Mouse (Mus musculus): ENCODE measurements around the gene Abcd2. TPM values are rescaled to one million over a fixed set of nuclear protein-coding genes. Genes with fewer than 3 reads are reported as not detected.

Abcd2 gene
- 5.3 and 13.8 TPM in 2 replicates for total RNA-seq (2017)

DNA sequence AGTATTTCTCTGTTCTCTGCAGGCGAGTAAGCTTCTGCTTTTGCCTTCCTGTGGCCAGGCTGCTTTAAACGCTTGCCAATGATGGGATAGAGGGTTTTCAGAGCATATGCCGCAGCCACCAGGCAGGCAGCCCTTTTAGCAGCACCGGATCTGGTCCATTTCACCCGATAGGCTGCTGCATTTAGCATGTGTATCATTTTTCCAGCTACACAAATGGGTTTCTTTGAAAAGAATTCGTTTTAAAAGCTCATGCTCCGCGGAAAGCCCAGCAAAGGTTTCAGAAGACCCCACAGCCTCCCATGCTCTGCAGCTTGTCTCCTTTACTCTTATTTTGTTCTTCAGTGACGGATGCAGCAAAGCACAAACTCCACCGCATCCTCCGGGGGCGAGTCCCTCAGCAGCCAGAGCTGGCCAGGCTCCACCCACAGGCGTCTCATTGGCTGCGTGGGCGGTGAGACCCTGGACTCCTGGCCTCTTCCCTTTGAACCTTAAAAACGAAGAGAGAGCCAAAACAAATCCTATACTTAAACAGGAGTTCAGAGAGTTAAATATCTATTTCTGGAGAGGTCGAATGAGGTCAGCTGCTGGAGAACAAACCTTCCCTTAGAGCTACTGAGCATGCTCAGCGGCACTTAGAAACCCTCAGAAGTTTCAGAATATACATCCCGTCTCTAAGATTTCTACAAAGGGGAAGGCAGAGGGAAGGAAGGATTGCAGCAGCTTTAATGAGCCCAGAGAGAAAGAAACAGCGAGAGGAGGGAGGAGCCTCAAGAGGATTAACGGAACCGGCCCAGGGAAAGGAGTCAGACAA, at the start of gene Abcd2:
Gene Abcd2, minus strand, starts transcription at position 388 of the 811 bp plus-strand sequence.
- peak; percentile 90 to 94 for ATAC-seq (replicated peaks in 1 of 2; ENCODE audit: insufficient read depth in 1 of 2, low FRiP score in 2 of 2, low TSS enrichment in 1 of 2, low read depth in 1 of 2, poor library complexity in 2 of 2, severe bottlenecking in 2 of 2)

GRCm38 (mm10) chr15:91240683-91241335, 49.2 kb upstream of the Abcd2 start:
- ATAC-seq (replicated peaks in 1 of 2; ENCODE audit: insufficient read depth in 1 of 2, low FRiP score in 2 of 2, low TSS enrichment in 1 of 2, low read depth in 1 of 2, poor library complexity in 2 of 2, severe bottlenecking in 2 of 2) = no peak

- peak; percentile 52 to 84 for ATAC-seq (replicated peaks in 1 of 2; ENCODE audit: insufficient read depth in 1 of 2, low FRiP score in 2 of 2, low TSS enrichment in 1 of 2, low read depth in 1 of 2, poor library complexity in 2 of 2, severe bottlenecking in 2 of 2)
Measured at GRCm38 (mm10) chr15:91237294-91237693, 45.7 kb upstream of the Abcd2 start.

- ATAC-seq (replicated peaks in 1 of 2; ENCODE audit: insufficient read depth in 1 of 2, low FRiP score in 2 of 2, low TSS enrichment in 1 of 2, low read depth in 1 of 2, poor library complexity in 2 of 2, severe bottlenecking in 2 of 2) = no peak
Measured at GRCm38 (mm10) chr15:91206518-91206917, 14.9 kb upstream of the Abcd2 start.

DNA sequence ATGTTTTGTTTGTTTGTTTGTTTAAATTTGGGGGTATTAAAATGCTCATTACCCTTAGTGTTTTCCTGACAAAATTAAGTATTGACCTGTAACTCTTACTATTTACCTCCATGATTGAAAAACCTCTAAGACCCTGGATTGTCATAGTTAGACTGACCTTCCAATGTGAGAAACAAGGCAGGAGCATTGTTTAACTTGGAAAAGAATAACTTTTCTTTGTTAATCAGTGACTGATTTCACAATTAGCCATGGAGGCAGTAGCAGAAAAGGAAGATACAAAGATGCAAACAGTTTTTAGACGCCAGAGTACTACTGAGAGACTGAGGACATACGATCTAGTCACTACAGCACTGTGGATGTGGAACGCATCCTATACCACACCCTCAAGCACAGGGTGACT, 11.9 kb upstream of the Abcd2 start:
- ATAC-seq (replicated peaks in 1 of 2; ENCODE audit: insufficient read depth in 1 of 2, low FRiP score in 2 of 2, low TSS enrichment in 1 of 2, low read depth in 1 of 2, poor library complexity in 2 of 2, severe bottlenecking in 2 of 2) = no peak

DNA sequence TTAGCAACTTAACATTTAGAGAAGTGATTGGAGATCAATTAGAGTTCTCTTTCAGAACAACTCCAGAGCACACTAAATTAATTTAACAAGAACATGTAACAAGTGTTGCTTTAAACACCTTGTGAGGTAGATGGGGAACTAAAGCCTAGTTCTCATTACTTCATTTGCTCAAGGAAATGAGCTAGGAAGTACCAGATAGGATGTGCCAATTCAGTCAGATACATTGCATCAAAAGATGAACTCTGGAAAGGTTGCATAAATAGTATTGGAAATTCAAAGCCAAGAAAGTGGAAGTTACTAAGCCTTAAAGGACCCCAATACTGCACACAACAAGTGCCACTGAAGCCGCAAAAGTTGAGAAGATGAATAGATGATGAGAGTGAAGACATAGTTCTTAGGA, 10.9 kb upstream of the Abcd2 start:
- peak in 1 of 2 experiments; percentile 70; a peak in 1 of 4 replicates for ATAC-seq (replicated peaks in 1 of 2; ENCODE audit: insufficient read depth in 1 of 2, low FRiP score in 2 of 2, low TSS enrichment in 1 of 2, low read depth in 1 of 2, poor library complexity in 2 of 2, severe bottlenecking in 2 of 2)

GRCm38 (mm10) chr15:91200833-91201232, 9.2 kb upstream of the Abcd2 start:
- ATAC-seq (replicated peaks in 1 of 2; ENCODE audit: insufficient read depth in 1 of 2, low FRiP score in 2 of 2, low TSS enrichment in 1 of 2, low read depth in 1 of 2, poor library complexity in 2 of 2, severe bottlenecking in 2 of 2) = peak in 1 of 2 experiments; percentile 45; a peak in 1 of 4 replicates

DNA sequence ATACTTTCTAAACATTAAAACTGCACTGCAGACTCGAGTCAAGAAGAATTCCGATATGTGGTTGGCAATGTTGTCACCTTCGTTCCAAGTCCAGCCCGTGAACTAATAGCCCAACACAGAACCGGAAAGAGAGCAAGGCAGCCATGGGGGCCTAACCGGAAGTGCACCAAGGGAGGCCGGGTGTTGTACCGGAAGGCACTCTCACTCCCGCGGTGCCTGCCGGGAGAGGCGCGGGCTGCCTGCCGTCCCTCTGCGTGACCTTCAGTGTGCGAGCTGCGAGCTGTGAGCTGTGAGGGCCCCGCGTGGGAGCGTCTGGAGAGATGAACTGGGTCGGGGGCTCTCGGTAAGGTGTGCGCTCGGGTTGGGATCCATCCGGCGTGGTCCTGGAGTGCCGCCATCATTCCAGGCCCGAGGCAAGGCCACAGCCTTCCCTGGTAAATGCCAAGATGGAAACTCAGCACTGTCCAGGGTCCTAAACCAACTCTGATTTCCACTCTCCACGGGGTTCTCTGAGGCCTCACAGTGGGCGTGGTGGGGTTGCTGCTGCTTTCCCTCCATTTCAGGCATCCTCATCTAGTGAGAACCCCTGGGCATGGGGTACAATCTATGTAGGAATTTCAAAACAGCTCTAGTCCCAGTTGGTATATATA, 7.8 kb upstream of the Abcd2 start, which contains the start of gene CN725425:
Gene CN725425, plus strand, starts transcription at position 239 of the 650 bp plus-strand sequence.
- no peak for ATAC-seq (replicated peaks in 1 of 2; ENCODE audit: insufficient read depth in 1 of 2, low FRiP score in 2 of 2, low TSS enrichment in 1 of 2, low read depth in 1 of 2, poor library complexity in 2 of 2, severe bottlenecking in 2 of 2)

DNA sequence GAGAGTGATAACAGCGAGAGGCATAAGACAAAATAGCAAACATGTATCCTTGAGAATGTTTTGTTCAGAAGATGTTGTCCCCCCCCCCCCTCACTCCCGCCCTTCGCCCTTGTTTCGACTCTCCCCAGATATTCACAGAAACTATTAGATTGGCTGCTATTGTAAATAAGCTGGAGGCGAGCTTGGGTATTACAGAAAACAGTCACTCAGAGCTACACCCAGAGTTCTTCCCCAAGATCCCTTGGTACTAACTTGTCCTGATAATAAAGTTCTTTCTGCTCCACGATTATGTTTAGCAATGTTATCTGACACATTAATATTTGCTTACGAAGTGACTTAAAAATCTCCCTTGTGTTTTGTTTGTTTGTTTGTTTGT, 612 bp upstream of the Abcd2 start:
- peak in 1 of 2 experiments; percentile 19; a peak in 1 of 4 replicates for ATAC-seq (replicated peaks in 1 of 2; ENCODE audit: insufficient read depth in 1 of 2, low FRiP score in 2 of 2, low TSS enrichment in 1 of 2, low read depth in 1 of 2, poor library complexity in 2 of 2, severe bottlenecking in 2 of 2)

- ATAC-seq (replicated peaks in 1 of 2; ENCODE audit: insufficient read depth in 1 of 2, low FRiP score in 2 of 2, low TSS enrichment in 1 of 2, low read depth in 1 of 2, poor library complexity in 2 of 2, severe bottlenecking in 2 of 2) = no peak
Measured at GRCm38 (mm10) chr15:91190519-91191207, 936 bp downstream of the Abcd2 start.

- no peak for ATAC-seq (replicated peaks in 1 of 2; ENCODE audit: insufficient read depth in 1 of 2, low FRiP score in 2 of 2, low TSS enrichment in 1 of 2, low read depth in 1 of 2, poor library complexity in 2 of 2, severe bottlenecking in 2 of 2)
Measured at GRCm38 (mm10) chr15:91190026-91190425, 1.6 kb downstream of the Abcd2 start.

GRCm38 (mm10) chr15:91186358-91186757, 5.2 kb downstream of the Abcd2 start:
- no peak for ATAC-seq (replicated peaks in 1 of 2; ENCODE audit: insufficient read depth in 1 of 2, low FRiP score in 2 of 2, low TSS enrichment in 1 of 2, low read depth in 1 of 2, poor library complexity in 2 of 2, severe bottlenecking in 2 of 2)

GRCm38 (mm10) chr15:91179911-91180622, 11.5 kb downstream of the Abcd2 start:
- no peak for ATAC-seq (replicated peaks in 1 of 2; ENCODE audit: insufficient read depth in 1 of 2, low FRiP score in 2 of 2, low TSS enrichment in 1 of 2, low read depth in 1 of 2, poor library complexity in 2 of 2, severe bottlenecking in 2 of 2)

DNA sequence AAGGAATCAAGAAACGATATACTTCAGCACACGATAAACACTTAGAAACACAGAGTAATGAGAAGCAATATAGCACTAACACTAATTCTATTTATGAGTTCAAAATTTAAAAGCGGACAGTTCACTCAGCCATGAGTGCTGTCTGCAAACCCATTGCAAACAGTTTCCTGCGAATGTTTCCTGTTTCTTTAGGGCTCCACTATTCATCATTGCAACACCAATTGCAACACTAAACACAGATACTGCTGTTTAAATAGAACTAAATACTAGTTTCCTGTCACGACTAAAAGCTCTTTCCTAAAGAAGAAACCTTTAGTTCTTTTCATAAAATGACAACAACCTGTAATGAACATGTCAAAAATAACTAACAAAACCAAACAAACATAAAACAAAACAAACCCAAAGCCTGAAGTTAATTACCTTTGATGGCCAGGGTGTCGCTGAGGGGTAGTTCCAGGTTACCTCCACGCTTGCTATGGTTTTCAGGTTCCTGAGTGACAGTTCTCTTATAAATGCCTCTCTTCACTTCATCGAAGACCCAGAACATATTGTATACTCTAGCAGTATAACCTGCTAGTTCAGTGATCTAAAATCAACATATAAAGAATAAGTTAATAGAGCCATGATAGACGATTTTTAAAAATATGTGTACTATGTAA, 12.8 kb downstream of the Abcd2 start:
- ATAC-seq (replicated peaks in 1 of 2; ENCODE audit: insufficient read depth in 1 of 2, low FRiP score in 2 of 2, low TSS enrichment in 1 of 2, low read depth in 1 of 2, poor library complexity in 2 of 2, severe bottlenecking in 2 of 2) = peak; percentile 81 to 83; a peak in 3 of 4 replicates

DNA sequence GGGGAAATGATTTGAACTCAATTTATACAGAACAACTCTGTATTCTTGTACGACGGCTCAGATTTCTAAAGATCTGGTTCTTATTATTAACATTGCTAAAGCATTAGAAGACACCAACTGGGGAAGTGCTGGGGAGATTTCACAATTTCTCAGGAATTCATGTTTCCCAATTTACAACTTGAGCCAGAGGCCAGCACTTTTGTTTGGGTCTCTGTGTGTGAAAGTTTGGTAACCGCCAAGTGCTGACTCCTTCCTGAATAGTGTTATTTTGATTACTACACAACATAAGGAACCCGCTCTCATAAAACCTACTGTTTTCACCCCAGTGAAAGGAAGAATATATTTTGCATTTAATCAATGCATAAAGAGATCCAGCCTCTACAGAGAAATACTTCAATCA, 19.4 kb downstream of the Abcd2 start:
- ATAC-seq (replicated peaks in 1 of 2; ENCODE audit: insufficient read depth in 1 of 2, low FRiP score in 2 of 2, low TSS enrichment in 1 of 2, low read depth in 1 of 2, poor library complexity in 2 of 2, severe bottlenecking in 2 of 2) = peak in 1 of 2 experiments; percentile 55; a peak in 1 of 4 replicates

GRCm38 (mm10) chr15:91171332-91171731, 20.3 kb downstream of the Abcd2 start:
- ATAC-seq (replicated peaks in 1 of 2; ENCODE audit: insufficient read depth in 1 of 2, low FRiP score in 2 of 2, low TSS enrichment in 1 of 2, low read depth in 1 of 2, poor library complexity in 2 of 2, severe bottlenecking in 2 of 2) = no peak
